Mouse (Mus musculus) stomach, embryonic 15.5 days (tissue): ENCODE measurements around the gene Odc1. TPM values are rescaled to one million over a fixed set of nuclear protein-coding genes. Genes with fewer than 3 reads are reported as not detected.

Experiments used
- ATAC-seq: fragments of 200-750 bp; cut with Nextera tagmentation; 2 replicates; pipeline ENCODE4 v1.8.0; 2017; ENCODE audit warnings: low read depth, moderate number of reproducible peaks, moderate TSS enrichment; ENCODE audit not compliant: insufficient read depth, low FRiP score
- H3K27ac ChIP-seq: fragments of 300-500 bp; sonication (generic); 2 replicates; pipeline ENCODE4 v1.5.1; 2015; ENCODE audit warnings: mild to moderate bottlenecking, inconsistent platforms
- H3K27me3 ChIP-seq: fragments of 300-500 bp; sonication (generic); replicated peaks from 2 replicates; pipeline ENCODE4 v1.6.1; 2015; ENCODE audit warnings: inconsistent platforms
- H3K36me3 ChIP-seq: fragments of 300-500 bp; sonication (generic); 2 replicates; pipeline ENCODE4 v1.6.1; 2015; ENCODE audit warnings: inconsistent platforms
- H3K4me1 ChIP-seq: fragments of 300-500 bp; sonication (generic); 2 replicates; pipeline ENCODE4 v1.6.1; 2015; ENCODE audit warnings: inconsistent platforms
- H3K4me2 ChIP-seq: fragments of 300-500 bp; sonication (generic); 2 replicates; pipeline ENCODE4 v1.6.1; 2015; ENCODE audit warnings: mild to moderate bottlenecking, inconsistent platforms
- H3K4me3 ChIP-seq: fragments of 300-500 bp; sonication (generic); replicated peaks from 2 replicates; pipeline ENCODE4 v1.5.1; 2015; ENCODE audit warnings: inconsistent platforms
- H3K9ac ChIP-seq: fragments of 300-500 bp; sonication (generic); 2 replicates; pipeline ENCODE4 v1.6.1; 2015; ENCODE audit warnings: inconsistent platforms
- H3K9me3 ChIP-seq: fragments of 300-500 bp; sonication (generic); 2 replicates; pipeline ENCODE4 v1.6.1; 2016; ENCODE audit warnings: inconsistent platforms
- WGBS: fragments of 180-500 bp; shearing (Covaris S2); methylation state at CpG from one replicate; pipeline ENCODE4 v1.1.7; 2015; 5-methylcytosine and 5-hydroxymethylcytosine counted together
- polyA plus RNA-seq: library from polyadenylated mRNA; unstranded; fragments of >200 nt; fragmentation: Nextera tagmentation; extraction: Ambion mirVana; gene quantifications from 2 replicates; pipeline ENCODE4 v1.2.1, GENCODE M21; 2015

Gene Odc1
- polyA plus RNA-seq: 201 and 209 TPM in 2 replicates

DNA sequence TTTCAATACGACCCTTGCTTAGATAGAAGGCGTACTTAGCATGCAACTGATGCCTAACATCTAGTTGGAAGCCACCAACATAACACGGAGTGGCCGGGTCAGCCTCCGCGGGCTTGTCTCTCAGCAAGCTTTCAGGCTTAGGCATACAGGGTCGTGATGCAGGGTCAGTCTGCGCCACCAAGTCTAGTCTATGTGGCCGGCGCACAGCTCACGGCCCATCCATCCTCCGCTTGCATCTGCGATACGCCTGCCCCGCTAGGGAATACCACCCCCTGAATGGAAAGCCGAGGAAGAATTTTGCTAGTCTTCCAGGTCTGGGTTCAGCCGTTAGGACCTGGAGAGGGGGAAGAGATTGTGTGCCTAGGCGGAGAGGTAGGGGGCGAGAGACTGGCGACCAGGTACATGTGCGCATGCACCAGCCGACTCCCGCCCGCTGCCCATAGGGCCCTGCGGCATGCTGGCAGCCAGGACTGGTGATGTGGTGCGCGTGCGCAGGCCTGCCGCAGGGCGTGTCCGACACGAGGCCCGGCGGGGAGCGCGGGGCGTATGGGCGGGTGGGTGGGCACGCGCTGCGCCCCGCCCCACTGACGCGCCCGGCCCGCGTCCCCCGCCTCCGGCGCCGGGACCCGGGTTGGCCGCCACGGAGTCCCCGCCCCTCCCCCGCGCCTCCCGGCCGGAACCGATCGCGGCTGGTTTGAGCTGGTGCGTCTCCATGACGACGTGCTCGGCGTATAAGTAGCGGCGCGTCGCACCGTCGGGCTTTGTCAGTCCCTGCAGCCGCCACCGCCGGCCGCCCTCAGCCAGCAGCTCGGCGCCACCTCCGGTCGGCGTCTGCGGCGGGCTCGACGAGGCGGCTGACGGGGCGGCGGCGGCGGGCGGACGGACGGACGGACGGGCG is at the start of gene Odc1:
Gene Odc1 (plus strand): TSS at position 586 of the 898 bp plus-strand sequence.
- peaks cover 21% of the 10 kb centered on the region for H3K36me3 ChIP-seq
- peak within 1 kb of the TSS; percentile 80 for H3K4me2 ChIP-seq
- ATAC-seq: peak; percentile 97
- under 1% methylated on average over 82 of the region's 98 CpGs for WGBS
- peak within 1 kb of the TSS; percentile 86 for H3K27ac ChIP-seq
- 0 out of 2 replicates have a peak, but pooled peaks cover 3% of the 10 kb centered on the region for H3K4me1 ChIP-seq
- H3K9me3 ChIP-seq: no peaks in the 10 kb centered on the region
- H3K27me3 ChIP-seq: no peaks in the 10 kb centered on the region
- peak within 1 kb of the TSS; percentile 77 for H3K9ac ChIP-seq
- peak within 1 kb of the TSS; percentile 95 for H3K4me3 ChIP-seq

GRCm38 (mm10) chr12:17494809-17495208 is 49.8 kb upstream of the Odc1 start:
- Histone ChIP-seq H3K4me2 (no peak overlapping the region), H3K27ac (no peak overlapping the region), H3K9me3 (no peaks in the 10 kb centered on the region), H3K9ac (no peak overlapping the region), H3K36me3 (no peaks in the 10 kb centered on the region), H3K4me1 (peaks cover 25% of the 10 kb centered on the region; the same call in 1 of the 2 replicates), H3K27me3 (no peaks in the 10 kb centered on the region), H3K4me3 (no peak overlapping the region)
- 62% methylated on average over 4 of the region's 4 CpGs for WGBS
- ATAC-seq: no peak

GRCm38 (mm10) chr12:17495858-17496451 is 48.6 kb upstream of the Odc1 start:
- H3K27ac ChIP-seq: no peak overlapping the region
- H3K36me3 ChIP-seq: no peaks in the 10 kb centered on the region
- peak; percentile 16; the same call in 1 of the 2 replicates for ATAC-seq
- WGBS: 12% methylated on average over 8 of the region's 8 CpGs
- no peak overlapping the region for H3K9ac ChIP-seq
- no peak overlapping the region for H3K4me3 ChIP-seq
- no peak overlapping the region for H3K4me2 ChIP-seq
- no peaks in the 10 kb centered on the region for H3K27me3 ChIP-seq
- H3K9me3 ChIP-seq: no peaks in the 10 kb centered on the region
- peaks cover 25% of the 10 kb centered on the region; the same call in 1 of the 2 replicates for H3K4me1 ChIP-seq

- H3K27ac ChIP-seq: peak overlapping the region; percentile 31; the same call in 1 of the 2 replicates
- H3K4me1 ChIP-seq: no peaks in the 10 kb centered on the region
- no peaks in the 10 kb centered on the region for H3K27me3 ChIP-seq
- H3K4me2 ChIP-seq: no peak overlapping the region
- peak; percentile 56 for ATAC-seq
- H3K4me3 ChIP-seq: no peak overlapping the region
- H3K36me3 ChIP-seq: no peaks in the 10 kb centered on the region
- WGBS: 38% methylated on average over 2 of the region's 2 CpGs
- H3K9ac ChIP-seq: no peak overlapping the region
- H3K9me3 ChIP-seq: no peaks in the 10 kb centered on the region
Observed at GRCm38 (mm10) chr12:17505620-17506074, 38.9 kb upstream of the Odc1 start.

DNA sequence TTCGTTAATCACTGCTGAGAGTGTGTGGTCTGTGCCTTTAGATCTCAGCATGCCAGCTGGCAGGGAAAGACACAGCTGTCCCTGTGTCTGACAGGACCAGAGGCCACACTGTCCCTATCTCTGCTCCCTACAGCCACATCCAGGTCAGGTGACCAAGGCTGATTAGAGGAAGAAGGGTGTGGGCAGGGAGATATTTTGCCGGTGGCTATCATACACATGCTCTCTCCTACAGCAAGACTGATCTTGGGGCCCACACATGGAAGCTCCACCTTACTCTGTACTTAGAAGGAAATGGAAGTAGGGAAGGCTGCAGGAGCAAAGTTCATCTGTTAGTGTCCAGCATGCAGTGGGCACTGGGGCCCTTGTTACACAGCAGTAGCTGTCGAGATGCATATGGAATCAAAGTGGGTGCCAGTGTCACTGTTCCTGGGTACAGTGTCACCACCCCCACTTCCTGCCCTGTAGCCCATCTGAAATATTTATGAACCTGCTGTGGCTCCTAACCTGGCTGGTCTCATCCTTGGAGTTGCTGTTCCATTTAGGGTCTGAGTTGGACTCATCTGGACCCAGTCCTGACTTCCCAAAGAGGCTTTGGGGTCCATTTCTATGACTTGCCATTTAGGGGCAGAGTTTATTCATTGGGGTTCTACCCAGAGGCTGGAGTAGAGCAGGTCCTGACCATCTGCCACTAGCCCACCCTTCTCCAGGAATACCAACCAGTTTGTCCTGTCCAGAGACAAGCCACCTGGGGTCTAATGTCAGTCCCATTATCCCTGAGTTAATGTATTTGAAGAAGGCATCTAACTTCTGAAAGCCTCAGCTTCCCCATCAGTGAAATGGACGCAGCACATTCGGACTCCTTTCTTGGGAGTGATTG is 38.2 kb upstream of the Odc1 start:
- peak; percentile 97 for ATAC-seq
- Histone ChIP-seq H3K36me3 (no peaks in the 10 kb centered on the region), H3K9ac (no peak overlapping the region), H3K9me3 (no peaks in the 10 kb centered on the region), H3K4me2 (0 out of 2 replicates have a peak overlapping the region, but pooled peaks have one; percentile 4), H3K27ac (peak overlapping the region; percentile 31; the same call in 1 of the 2 replicates), H3K27me3 (no peaks in the 10 kb centered on the region), H3K4me1 (no peaks in the 10 kb centered on the region), H3K4me3 (no peak overlapping the region)
- WGBS: 42% methylated on average over 5 of the region's 5 CpGs

DNA sequence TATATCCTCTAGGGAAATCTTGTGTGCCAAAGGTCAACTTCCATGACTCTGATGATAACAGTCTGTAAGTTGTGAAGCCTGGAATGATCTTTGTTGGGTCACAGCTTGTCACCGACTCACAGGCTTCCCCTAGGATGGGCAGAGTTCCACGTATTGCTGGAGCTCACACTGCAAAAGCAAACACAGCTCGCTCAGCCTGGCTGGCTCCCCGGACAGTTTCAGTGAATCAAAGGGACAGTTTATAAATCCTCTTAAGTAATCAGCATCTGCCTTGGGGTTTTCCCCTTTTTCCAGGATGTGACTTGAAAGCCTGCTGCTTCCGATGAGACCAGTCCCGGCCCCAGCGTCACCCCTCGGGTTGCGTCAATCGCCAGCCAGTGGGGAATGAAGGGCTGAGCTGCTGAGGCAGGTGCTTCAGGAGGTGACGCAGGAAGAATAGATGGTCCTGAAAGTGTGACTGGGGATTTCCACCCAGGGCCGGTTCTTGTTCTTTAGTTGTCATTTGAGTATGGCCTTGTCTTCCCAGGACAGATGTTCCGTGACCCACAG is 37.5 kb upstream of the Odc1 start:
- no peaks in the 10 kb centered on the region for H3K9me3 ChIP-seq
- no peak overlapping the region for H3K9ac ChIP-seq
- H3K4me3 ChIP-seq: no peak overlapping the region
- WGBS: 24% methylated on average over 13 of the region's 13 CpGs
- ATAC-seq: peak; percentile 9; the same call in 1 of the 2 replicates
- no peak overlapping the region for H3K4me2 ChIP-seq
- H3K4me1 ChIP-seq: no peaks in the 10 kb centered on the region
- H3K27me3 ChIP-seq: no peaks in the 10 kb centered on the region
- no peaks in the 10 kb centered on the region for H3K36me3 ChIP-seq
- H3K27ac ChIP-seq: no peak overlapping the region

- Histone ChIP-seq H3K36me3 (no peaks in the 10 kb centered on the region), H3K27me3 (no peaks in the 10 kb centered on the region), H3K4me3 (no peak overlapping the region), H3K9me3 (no peaks in the 10 kb centered on the region), H3K9ac (no peak overlapping the region), H3K4me2 (no peak overlapping the region), H3K27ac (no peak overlapping the region), H3K4me1 (no peaks in the 10 kb centered on the region)
- ATAC-seq: no peak
- 74% methylated on average over 1 of the region's 1 CpGs for WGBS
Observed at GRCm38 (mm10) chr12:17509310-17509709, 35.3 kb upstream of the Odc1 start.

DNA sequence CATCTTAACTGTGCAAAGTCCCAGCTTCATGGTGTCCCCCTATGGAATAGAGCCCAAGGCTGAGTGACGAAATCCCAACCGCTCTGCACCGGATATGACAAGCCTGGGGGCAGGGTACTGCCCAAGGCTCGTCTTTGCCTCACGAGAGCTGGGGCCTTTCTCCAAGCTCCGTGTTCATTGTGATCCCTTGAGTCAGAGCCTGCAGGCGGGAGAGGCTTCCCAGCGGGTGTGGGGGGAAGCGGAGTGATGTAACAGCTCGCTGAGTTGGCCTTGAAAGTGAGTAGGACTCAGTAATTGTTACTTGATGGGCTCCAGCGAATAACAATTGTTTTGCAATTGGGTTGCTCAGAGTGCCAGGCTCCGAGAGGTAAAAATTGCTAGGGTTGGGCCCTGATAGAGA is 34.4 kb upstream of the Odc1 start:
- Histone ChIP-seq H3K36me3 (no peaks in the 10 kb centered on the region), H3K4me3 (no peak overlapping the region), H3K4me1 (no peaks in the 10 kb centered on the region), H3K9ac (no peak overlapping the region), H3K27ac (no peak overlapping the region), H3K4me2 (no peak overlapping the region), H3K9me3 (no peaks in the 10 kb centered on the region), H3K27me3 (no peaks in the 10 kb centered on the region)
- 47% methylated on average over 12 of the region's 12 CpGs for WGBS
- no peak for ATAC-seq

DNA sequence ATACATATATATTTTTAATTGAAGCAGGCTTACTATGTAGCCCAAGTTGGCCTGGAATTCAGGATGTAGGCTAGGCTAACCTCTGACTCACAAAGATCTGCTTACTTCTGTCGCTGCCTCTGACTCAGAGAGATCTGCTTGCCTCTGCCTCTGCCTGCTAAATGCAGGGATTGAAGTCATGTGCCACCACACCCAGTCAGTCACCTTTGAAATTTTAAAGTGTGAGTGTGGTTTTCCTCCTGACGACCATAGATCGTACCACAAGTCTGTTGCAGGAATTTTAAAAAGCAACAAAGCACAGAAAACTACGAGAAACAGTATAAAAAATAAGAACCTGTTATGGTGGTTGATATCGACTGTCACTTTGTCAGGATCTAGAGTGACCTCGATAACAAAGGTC is 33.6 kb upstream of the Odc1 start:
- Histone ChIP-seq H3K9ac (no peak overlapping the region), H3K4me2 (no peak overlapping the region), H3K4me3 (no peak overlapping the region), H3K4me1 (no peaks in the 10 kb centered on the region), H3K27ac (no peak overlapping the region), H3K27me3 (no peaks in the 10 kb centered on the region), H3K9me3 (no peaks in the 10 kb centered on the region), H3K36me3 (no peaks in the 10 kb centered on the region)
- no peak for ATAC-seq
- 84% methylated on average over 6 of the region's 6 CpGs for WGBS

DNA sequence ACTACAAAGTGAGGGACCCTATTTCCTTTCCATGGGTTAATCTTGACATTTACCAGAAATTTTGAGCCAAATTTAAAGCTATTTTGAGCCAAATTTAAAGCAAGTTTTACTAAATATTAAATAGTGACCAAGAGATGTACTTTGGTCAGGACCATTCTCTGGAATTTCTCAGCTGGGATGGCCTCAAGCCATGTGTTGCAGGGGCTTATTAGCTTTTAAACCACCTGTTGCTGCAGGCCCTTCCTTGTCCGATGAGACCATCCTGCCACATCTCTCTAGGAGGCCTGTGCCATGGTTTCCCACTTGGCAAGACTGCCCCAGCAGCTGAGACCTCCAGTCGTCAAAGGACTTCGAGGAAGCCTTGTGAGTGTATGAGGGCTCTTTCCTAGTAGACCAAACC is 15.4 kb upstream of the Odc1 start:
- H3K9me3 ChIP-seq: no peaks in the 10 kb centered on the region
- no peak overlapping the region for H3K4me3 ChIP-seq
- H3K9ac ChIP-seq: no peak overlapping the region
- no peaks in the 10 kb centered on the region for H3K4me1 ChIP-seq
- H3K27ac ChIP-seq: no peak overlapping the region
- 81% methylated on average over 3 of the region's 3 CpGs for WGBS
- H3K36me3 ChIP-seq: no peaks in the 10 kb centered on the region
- ATAC-seq: no peak
- H3K4me2 ChIP-seq: no peak overlapping the region
- no peaks in the 10 kb centered on the region for H3K27me3 ChIP-seq

DNA sequence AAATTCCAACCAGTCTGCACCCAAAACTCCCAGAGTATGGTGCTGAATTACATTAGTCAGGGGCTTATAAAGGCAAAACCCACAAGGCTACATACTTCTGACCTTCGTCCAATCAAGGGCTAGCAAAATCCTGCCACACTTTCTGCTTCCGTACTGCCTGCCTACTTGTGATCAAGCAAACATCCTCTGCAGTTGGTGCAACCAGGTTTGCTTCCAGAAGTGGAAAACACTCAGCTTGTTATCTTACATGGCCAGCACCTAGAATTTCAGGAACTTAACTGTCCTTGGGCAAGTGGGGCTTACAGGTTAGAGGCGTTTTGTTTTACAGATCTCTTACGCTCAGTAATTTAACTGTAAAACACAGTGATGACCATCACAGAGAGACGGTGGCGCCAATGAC is 14.9 kb upstream of the Odc1 start:
- Histone ChIP-seq H3K27ac (no peak overlapping the region), H3K9ac (no peak overlapping the region), H3K9me3 (no peaks in the 10 kb centered on the region), H3K27me3 (no peaks in the 10 kb centered on the region), H3K4me2 (no peak overlapping the region), H3K4me1 (no peaks in the 10 kb centered on the region), H3K36me3 (no peaks in the 10 kb centered on the region), H3K4me3 (no peak overlapping the region)
- WGBS: 74% methylated on average over 6 of the region's 6 CpGs
- ATAC-seq: no peak
